Mouse (Mus musculus): ENCODE data around the gene Nat14. TPM values are rescaled to one million over a fixed set of nuclear protein-coding genes. Genes with fewer than 3 reads are reported as not detected.
"Not testable (repeated sequence)": the region's sequence is repeated elsewhere in the genome, so short reads cannot be mapped to it uniquely, and the experiment has no call there.

The Nat14 gene
- 2.5 and 2.7 TPM in 2 replicates for polyA plus RNA-seq (2015; fragmentation: Nextera tagmentation; extraction: Ambion mirVana)

GRCm38 (mm10) chr7:4921824-4922482 lies at the start of gene Nat14:
Nat14 (plus strand) TSS chr7:4922028.
- Histone ChIP-seq H3K9ac (ENCODE audit: low read length) (peak within 1 kb of the TSS; percentile 24; the same call in 1 of the 2 replicates), H3K9me3 (ENCODE audit: control insufficient read depth, low read length) (no peaks in the 10 kb centered on the region), H3K4me3 (ENCODE audit: low read length) (peak within 1 kb of the TSS; percentile 28), H3K4me1 (replicated peaks; ENCODE audit: control insufficient read depth, insufficient read depth, low read length) (peaks cover 37% of the 10 kb centered on the region), H3K27me3 (ENCODE audit: control insufficient read depth, insufficient read depth, low read depth, low read length) (no peaks in the 10 kb centered on the region), H3K27ac (ENCODE audit: low read length) (peak within 1 kb of the TSS; percentile 62), H3K4me2 (ENCODE audit: low read depth, low read length) (peak within 1 kb of the TSS; percentile 54), H3K36me3 (ENCODE audit: control insufficient read depth, insufficient read depth, low read length) (peaks cover 19% of the 10 kb centered on the region)
- ATAC-seq (ENCODE audit: low read depth): no peak
- 33% methylated on average over 8 of the region's 8 CpGs for WGBS

- under 1% methylated on average over 22 of the region's 22 CpGs for WGBS
- H3K36me3 ChIP-seq (ENCODE audit: control insufficient read depth, insufficient read depth, low read length): no peaks in the 10 kb centered on the region
- peaks cover 7% of the 10 kb centered on the region for H3K4me1 ChIP-seq (replicated peaks; ENCODE audit: control insufficient read depth, insufficient read depth, low read length)
- peak; percentile 100 for ATAC-seq (ENCODE audit: low read depth)
- no peaks in the 10 kb centered on the region for H3K27me3 ChIP-seq (ENCODE audit: control insufficient read depth, insufficient read depth, low read depth, low read length)
- peak within 1 kb of the TSS; percentile 92 for H3K4me2 ChIP-seq (ENCODE audit: low read depth, low read length)
- H3K27ac ChIP-seq (ENCODE audit: low read length): peak within 1 kb of the TSS; percentile 44; the same call in 1 of the 2 replicates
- peak within 1 kb of the TSS; percentile 77 for H3K9ac ChIP-seq (ENCODE audit: low read length)
- no peaks in the 10 kb centered on the region for H3K9me3 ChIP-seq (ENCODE audit: control insufficient read depth, low read length)
- peak within 1 kb of the TSS; percentile 69 for H3K4me3 ChIP-seq (ENCODE audit: low read length)
These were observed 45.0 kb upstream of the Nat14 start, which contains the start of gene Isoc2a for GRCm38 (mm10) chr7:4876753-4877221. Isoc2a (plus strand) TSS chr7:4877153.

- Histone ChIP-seq H3K4me3 (ENCODE audit: low read length) (peak overlapping the region; percentile 69), H3K4me2 (ENCODE audit: low read depth, low read length) (peak overlapping the region; percentile 92), H3K27ac (ENCODE audit: low read length) (peak overlapping the region; percentile 44; the same call in 1 of the 2 replicates), H3K4me1 (replicated peaks; ENCODE audit: control insufficient read depth, insufficient read depth, low read length) (peaks cover 7% of the 10 kb centered on the region), H3K36me3 (ENCODE audit: control insufficient read depth, insufficient read depth, low read length) (no peaks in the 10 kb centered on the region), H3K27me3 (ENCODE audit: control insufficient read depth, insufficient read depth, low read depth, low read length) (no peaks in the 10 kb centered on the region), H3K9ac (ENCODE audit: low read length) (peak overlapping the region; percentile 77), H3K9me3 (ENCODE audit: control insufficient read depth, low read length) (no peaks in the 10 kb centered on the region)
- ATAC-seq (ENCODE audit: low read depth): peak; percentile 34
- WGBS: 4% methylated on average over 11 of the region's 11 CpGs
These were observed 44.6 kb upstream of the Nat14 start for GRCm38 (mm10) chr7:4877226-4877625.

DNA sequence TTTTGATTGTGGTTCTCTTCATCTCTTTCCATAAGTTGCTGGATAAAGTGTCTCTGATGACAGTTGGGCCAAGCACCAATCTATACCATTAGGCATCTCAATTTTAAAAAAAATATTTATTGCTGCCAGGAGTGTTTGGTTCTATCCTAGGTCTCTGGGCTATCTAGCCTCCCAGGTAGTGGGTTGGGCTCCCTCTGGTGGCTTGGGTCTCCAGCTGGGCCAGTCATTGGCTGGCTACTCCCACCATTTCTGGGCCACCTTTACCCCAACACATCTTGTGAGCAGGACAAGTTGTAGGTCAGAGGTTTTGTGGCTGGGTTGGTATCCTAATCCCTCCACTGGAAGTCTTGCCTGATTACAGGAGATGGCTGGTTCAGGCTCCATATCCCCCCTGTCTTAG lies 43.6 kb upstream of the Nat14 start:
- Histone ChIP-seq H3K4me3 (ENCODE audit: low read length) (no peak overlapping the region), H3K27ac (ENCODE audit: low read length) (no peak overlapping the region), H3K27me3 (ENCODE audit: control insufficient read depth, insufficient read depth, low read depth, low read length) (no peaks in the 10 kb centered on the region), H3K4me2 (ENCODE audit: low read depth, low read length) (no peak overlapping the region), H3K36me3 (ENCODE audit: control insufficient read depth, insufficient read depth, low read length) (no peaks in the 10 kb centered on the region), H3K9ac (ENCODE audit: low read length) (no peak overlapping the region), H3K4me1 (replicated peaks; ENCODE audit: control insufficient read depth, insufficient read depth, low read length) (peaks cover 7% of the 10 kb centered on the region), H3K9me3 (ENCODE audit: control insufficient read depth, low read length) (no peaks in the 10 kb centered on the region)
- ATAC-seq (ENCODE audit: low read depth): no peak

GRCm38 (mm10) chr7:4879036-4879435 lies 42.8 kb upstream of the Nat14 start:
- H3K4me3 ChIP-seq (ENCODE audit: low read length); H3K27ac ChIP-seq (ENCODE audit: low read length); H3K4me2 ChIP-seq (ENCODE audit: low read depth, low read length); ATAC-seq (ENCODE audit: low read depth); H3K27me3 ChIP-seq (ENCODE audit: control insufficient read depth, insufficient read depth, low read depth, low read length); H3K36me3 ChIP-seq (ENCODE audit: control insufficient read depth, insufficient read depth, low read length); H3K4me1 ChIP-seq (replicated peaks; ENCODE audit: control insufficient read depth, insufficient read depth, low read length); H3K9ac ChIP-seq (ENCODE audit: low read length); H3K9me3 ChIP-seq (ENCODE audit: control insufficient read depth, low read length): not testable (repeated sequence)
- WGBS: 90% methylated on average over 1 of the region's 1 CpGs

GRCm38 (mm10) chr7:4886680-4887079 lies 35.1 kb upstream of the Nat14 start:
- Histone ChIP-seq H3K9ac (ENCODE audit: low read length) (no peak overlapping the region), H3K27me3 (ENCODE audit: control insufficient read depth, insufficient read depth, low read depth, low read length) (no peaks in the 10 kb centered on the region), H3K9me3 (ENCODE audit: control insufficient read depth, low read length) (no peaks in the 10 kb centered on the region), H3K4me3 (ENCODE audit: low read length) (no peak overlapping the region), H3K27ac (ENCODE audit: low read length) (no peak overlapping the region), H3K36me3 (ENCODE audit: control insufficient read depth, insufficient read depth, low read length) (no peaks in the 10 kb centered on the region), H3K4me1 (replicated peaks; ENCODE audit: control insufficient read depth, insufficient read depth, low read length) (no peaks in the 10 kb centered on the region), H3K4me2 (ENCODE audit: low read depth, low read length) (no peak overlapping the region)
- WGBS: 25% methylated on average over 4 of the region's 4 CpGs
- no peak for ATAC-seq (ENCODE audit: low read depth)

DNA sequence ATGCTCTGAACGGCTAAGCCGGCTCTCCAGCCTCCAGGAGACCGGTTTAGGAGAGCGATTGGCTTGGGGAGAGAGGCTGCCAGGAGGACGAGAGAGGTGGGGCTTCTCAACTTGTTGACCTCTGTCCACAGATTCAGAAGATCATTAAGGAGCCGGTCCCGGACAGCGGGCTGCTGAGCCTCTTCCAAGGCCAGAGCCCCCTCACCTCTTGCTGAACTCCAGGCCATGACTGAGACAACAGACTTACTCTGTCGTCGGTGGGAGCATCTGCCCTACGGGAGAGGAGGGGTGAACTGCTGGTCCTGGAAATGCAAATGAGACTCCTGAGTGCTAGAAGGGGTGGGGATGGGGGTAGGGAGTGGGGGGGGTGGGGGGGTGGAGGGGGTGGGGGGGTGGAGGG lies 26.6 kb upstream of the Nat14 start:
- Histone ChIP-seq H3K27ac (ENCODE audit: low read length) (no peak overlapping the region), H3K4me2 (ENCODE audit: low read depth, low read length) (no peak overlapping the region), H3K4me3 (ENCODE audit: low read length) (no peak overlapping the region), H3K27me3 (ENCODE audit: control insufficient read depth, insufficient read depth, low read depth, low read length) (peaks cover 7% of the 10 kb centered on the region; the same call in 1 of the 2 replicates), H3K9me3 (ENCODE audit: control insufficient read depth, low read length) (no peaks in the 10 kb centered on the region), H3K9ac (ENCODE audit: low read length) (no peak overlapping the region), H3K36me3 (ENCODE audit: control insufficient read depth, insufficient read depth, low read length) (no peaks in the 10 kb centered on the region), H3K4me1 (replicated peaks; ENCODE audit: control insufficient read depth, insufficient read depth, low read length) (peaks cover 4% of the 10 kb centered on the region)
- ATAC-seq (ENCODE audit: low read depth): no peak
- 42% methylated on average over 10 of the region's 11 CpGs for WGBS

- Histone ChIP-seq H3K27me3 (ENCODE audit: control insufficient read depth, insufficient read depth, low read depth, low read length) (peaks cover 7% of the 10 kb centered on the region; the same call in 1 of the 2 replicates), H3K9me3 (ENCODE audit: control insufficient read depth, low read length) (no peaks in the 10 kb centered on the region), H3K9ac (ENCODE audit: low read length) (peak overlapping the region; percentile 45), H3K36me3 (ENCODE audit: control insufficient read depth, insufficient read depth, low read length) (no peaks in the 10 kb centered on the region), H3K4me2 (ENCODE audit: low read depth, low read length) (peak overlapping the region; percentile 51), H3K4me3 (ENCODE audit: low read length) (peak overlapping the region; percentile 29), H3K4me1 (replicated peaks; ENCODE audit: control insufficient read depth, insufficient read depth, low read length) (peaks cover 4% of the 10 kb centered on the region), H3K27ac (ENCODE audit: low read length) (no peak overlapping the region)
- ATAC-seq (ENCODE audit: low read depth): peak; percentile 47; the same call in 1 of the 2 replicates
- 17% methylated on average over 18 of the region's 18 CpGs for WGBS
These were observed 22.8 kb upstream of the Nat14 start for GRCm38 (mm10) chr7:4898851-4899648.

Measured in lung, embryonic 16.5 days (tissue).